Mouse (Mus musculus): ENCODE data around the gene Zfp40.
"Not testable (repeated sequence)": the region's sequence is repeated elsewhere in the genome, so short reads cannot be mapped to it uniquely, and the experiment has no call there.

The Zfp40 gene

GRCm38 (mm10) chr17:23192453-23193379, at the start of gene Zfp40:
TSS of gene Zfp40 (minus strand) at chr17:23193252.
- ChIA-PET CTCF (interaction anchor here in 2 of 4 experiments (0.6 to 2.6 kb wide), 9 partner anchors 84 to 519 kb away, joined by 3 to 12 read pairs (median 4); partner anchors contain the start of gene Zfp945 (in 1 of the 2)), POLR2A (interaction anchor here in 3 of 4 experiments (0.6 to 2.5 kb wide), 18 partner anchors 8 to 1028 kb away, joined by 3 to 7 read pairs (median 3); partner anchors contain the start of genes Tedc2 (in 1 of the 3), Thoc6 (in 1 of the 3) and Zfp213 (in 1 of the 3))

GRCm38 (mm10) chr17:23218320-23218719, 25.3 kb upstream of the Zfp40 start:
- ChIA-PET POLR2A (no interaction called here), CTCF (no interaction called here)

GRCm38 (mm10) chr17:23199856-23200255, 6.8 kb upstream of the Zfp40 start:
- POLR2A ChIA-PET: not testable (repeated sequence)
- CTCF ChIA-PET: interaction anchor here in 3 of 4 experiments (0.6 to 1.0 kb wide), 4 partner anchors 13 to 485 kb away, joined by 3 to 4 read pairs (median 3); no protein-coding TSS in a partner anchor

DNA sequence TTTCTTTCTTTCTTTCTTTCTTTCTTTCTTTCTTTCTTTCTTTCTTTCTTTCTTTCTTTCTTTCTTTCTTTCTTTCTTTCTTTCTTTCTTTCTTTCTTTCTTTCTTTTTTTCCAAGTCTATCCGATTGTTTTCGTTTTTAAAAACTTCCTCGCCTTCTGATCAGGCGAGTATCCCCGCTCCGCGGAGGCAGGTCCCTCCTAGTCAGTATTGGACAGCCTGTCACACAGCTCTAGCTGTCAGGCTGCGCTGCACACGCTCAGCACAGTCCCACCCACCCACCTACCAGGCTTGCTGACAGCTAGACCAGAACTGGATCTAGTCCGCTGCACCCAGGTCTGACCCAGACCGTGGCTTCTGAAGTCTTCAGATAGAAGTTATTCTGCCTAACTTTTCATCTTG, 389 bp upstream of the Zfp40 start:
- POLR2A ChIA-PET: interaction anchor here in 3 of 4 experiments (0.6 to 2.5 kb wide), 17 partner anchors 9 to 1113 kb away, joined by 3 to 7 read pairs (median 3); partner anchors contain the start of genes Thoc6 (in 1 of the 3) and Zfp213 (in 1 of the 3)
- CTCF ChIA-PET: interaction anchor here in 2 of 4 experiments (0.6 to 2.6 kb wide), 9 partner anchors 83 to 410 kb away, joined by 3 to 12 read pairs (median 4); partner anchors contain the start of gene Zfp945 (in 1 of the 2)

DNA sequence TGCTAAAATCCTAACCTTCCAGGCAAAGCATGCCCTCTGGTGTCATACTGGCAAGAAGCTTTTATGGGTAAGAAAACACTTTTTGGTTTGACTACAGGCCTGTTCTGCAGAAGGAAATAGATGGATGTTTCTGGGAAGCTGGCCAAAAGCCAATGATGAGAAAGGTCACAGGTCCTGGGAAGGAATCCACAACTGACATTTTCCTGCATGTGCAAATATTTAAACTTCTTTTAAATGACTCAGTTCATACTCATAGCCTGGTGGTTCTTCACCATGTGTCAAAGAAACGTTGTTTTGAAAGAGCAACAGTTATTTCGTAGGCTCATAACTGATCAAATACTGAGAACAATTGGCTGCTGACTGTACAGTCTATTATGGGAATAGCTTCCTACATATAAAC, 5.4 kb downstream of the Zfp40 start:
- POLR2A ChIA-PET: no interaction called here
- CTCF ChIA-PET: no interaction called here

Data from embryonic stem cell, embryonic (primary cell).